Mouse (Mus musculus): ENCODE measurements at regions not wholly inside any gene's neighbourhood (a gene's known extent, or its start where the extent isn't known, plus 50 kb on each side); places are given as distances from the start of the nearest gene placed in this dataset.

- Histone ChIP-seq H3K9ac (ENCODE audit: low read depth, low read length) (no peak overlapping the region), H3K27me3 (replicated peaks; ENCODE audit: control insufficient read depth, insufficient read depth, low read length) (no peaks in the 10 kb centered on the region), H3K9me3 (ENCODE audit: control insufficient read depth, low read length) (no peaks in the 10 kb centered on the region), H3K36me3 (ENCODE audit: control insufficient read depth, insufficient read depth, low read length) (no peaks in the 10 kb centered on the region), H3K27ac (replicated peaks; ENCODE audit: low read depth, low read length) (no peak overlapping the region), H3K4me2 (ENCODE audit: low read depth, low read length) (no peak overlapping the region), H3K4me3 (ENCODE audit: low read depth, low read length) (no peak overlapping the region), H3K4me1 (ENCODE audit: control insufficient read depth, insufficient read depth, low read length) (no peaks in the 10 kb centered on the region)
- no peak for ATAC-seq (ENCODE audit: low read depth)
- 49% methylated on average over 5 of the region's 5 CpGs for WGBS
- DNase-seq (ENCODE audit: low spot score) = no peak
Measured at GRCm38 (mm10) chr14:58938601-58938970, 204.1 kb downstream of the 1700129C05Rik start.

DNA sequence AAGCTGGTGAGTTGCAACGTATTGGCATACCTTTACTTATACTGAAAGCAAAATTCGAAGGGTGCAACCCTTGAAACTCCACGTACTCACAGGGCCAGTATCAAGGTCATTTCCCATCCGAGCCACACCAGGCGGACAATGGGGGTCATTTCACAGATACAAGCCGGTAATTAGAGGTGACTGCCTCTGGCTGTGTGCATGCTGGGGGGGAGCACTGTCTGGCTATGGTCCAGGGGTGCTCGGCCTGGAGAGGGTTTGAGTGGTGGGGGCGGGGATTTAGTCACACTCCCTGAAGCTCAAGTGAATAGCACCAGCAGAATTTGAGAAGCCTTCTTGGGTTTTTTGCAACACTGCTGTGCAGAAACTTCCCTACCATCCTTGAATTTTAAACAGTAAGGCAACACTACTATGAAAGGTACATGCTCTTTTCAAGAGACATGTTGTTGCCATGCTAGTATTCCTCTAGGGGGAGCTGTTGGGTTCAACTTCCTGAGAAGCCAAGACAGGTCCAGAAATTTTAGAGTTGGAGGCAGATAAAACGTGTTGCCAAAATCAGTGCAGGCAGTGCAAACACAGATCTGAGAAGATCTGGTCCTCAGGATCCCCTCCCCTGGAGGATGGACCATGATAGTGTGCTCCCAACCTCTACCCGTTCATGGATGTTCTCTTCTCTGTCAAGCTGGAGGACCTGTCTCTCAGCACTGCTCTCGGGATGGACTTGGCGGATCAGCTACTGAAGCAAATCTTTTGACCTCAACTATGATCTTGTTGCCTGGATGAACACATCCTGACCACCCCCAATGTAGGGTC, 204.7 kb downstream of the 1700129C05Rik start:
- Histone ChIP-seq H3K27ac (replicated peaks; ENCODE audit: low read depth, low read length) (no peak overlapping the region), H3K4me1 (ENCODE audit: control insufficient read depth, insufficient read depth, low read length) (no peaks in the 10 kb centered on the region), H3K4me3 (ENCODE audit: low read depth, low read length) (no peak overlapping the region), H3K4me2 (ENCODE audit: low read depth, low read length) (no peak overlapping the region), H3K9me3 (ENCODE audit: control insufficient read depth, low read length) (no peaks in the 10 kb centered on the region), H3K27me3 (replicated peaks; ENCODE audit: control insufficient read depth, insufficient read depth, low read length) (no peaks in the 10 kb centered on the region), H3K9ac (ENCODE audit: low read depth, low read length) (no peak overlapping the region), H3K36me3 (ENCODE audit: control insufficient read depth, insufficient read depth, low read length) (no peaks in the 10 kb centered on the region)
- ATAC-seq (ENCODE audit: low read depth) (peak; percentile 37; the same call in 1 of the 2 replicates), DNase-seq (ENCODE audit: low spot score) (peak; percentile 39)
- WGBS = 64% methylated on average over 12 of the region's 12 CpGs

DNA sequence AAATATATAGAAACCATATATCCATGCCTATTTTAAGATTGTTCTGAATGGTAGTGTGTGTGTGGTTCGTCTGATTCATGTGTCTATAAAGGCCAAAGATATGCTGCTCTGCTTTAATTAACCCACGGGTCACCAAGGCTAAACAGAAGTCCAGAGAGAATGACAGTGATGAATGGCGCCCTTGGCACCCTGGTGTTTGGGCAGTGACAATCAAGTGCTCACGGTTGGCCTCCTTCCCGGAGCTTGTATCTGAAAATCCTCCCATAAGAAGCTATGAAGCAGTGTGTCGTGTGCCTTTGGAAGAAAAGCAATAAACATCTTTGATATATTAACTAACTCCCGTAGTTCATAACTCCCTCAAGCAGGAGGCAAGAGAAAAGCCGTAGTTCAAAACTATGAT, 205.4 kb downstream of the 1700129C05Rik start:
- Histone ChIP-seq H3K4me1 (ENCODE audit: control insufficient read depth, insufficient read depth, low read length) (no peaks in the 10 kb centered on the region), H3K4me2 (ENCODE audit: low read depth, low read length) (no peak overlapping the region), H3K27ac (replicated peaks; ENCODE audit: low read depth, low read length) (no peak overlapping the region), H3K4me3 (ENCODE audit: low read depth, low read length) (no peak overlapping the region), H3K9me3 (ENCODE audit: control insufficient read depth, low read length) (no peaks in the 10 kb centered on the region), H3K9ac (ENCODE audit: low read depth, low read length) (no peak overlapping the region), H3K27me3 (replicated peaks; ENCODE audit: control insufficient read depth, insufficient read depth, low read length) (no peaks in the 10 kb centered on the region), H3K36me3 (ENCODE audit: control insufficient read depth, insufficient read depth, low read length) (no peaks in the 10 kb centered on the region)
- 57% methylated on average over 8 of the region's 8 CpGs for WGBS
- ATAC-seq (ENCODE audit: low read depth) (no peak), DNase-seq (ENCODE audit: low spot score) (peak; percentile 51)

GRCm38 (mm10) chr14:58936131-58936530, 206.6 kb downstream of the 1700129C05Rik start:
- ATAC-seq (ENCODE audit: low read depth) (no peak), DNase-seq (ENCODE audit: low spot score) (no peak)
- Histone ChIP-seq H3K27ac (replicated peaks; ENCODE audit: low read depth, low read length) (no peak overlapping the region), H3K9ac (ENCODE audit: low read depth, low read length) (no peak overlapping the region), H3K4me2 (ENCODE audit: low read depth, low read length) (no peak overlapping the region), H3K27me3 (replicated peaks; ENCODE audit: control insufficient read depth, insufficient read depth, low read length) (no peaks in the 10 kb centered on the region), H3K9me3 (ENCODE audit: control insufficient read depth, low read length) (no peaks in the 10 kb centered on the region), H3K4me3 (ENCODE audit: low read depth, low read length) (no peak overlapping the region), H3K36me3 (ENCODE audit: control insufficient read depth, insufficient read depth, low read length) (no peaks in the 10 kb centered on the region), H3K4me1 (ENCODE audit: control insufficient read depth, insufficient read depth, low read length) (no peaks in the 10 kb centered on the region)
- 85% methylated on average over 2 of the region's 2 CpGs for WGBS

DNA sequence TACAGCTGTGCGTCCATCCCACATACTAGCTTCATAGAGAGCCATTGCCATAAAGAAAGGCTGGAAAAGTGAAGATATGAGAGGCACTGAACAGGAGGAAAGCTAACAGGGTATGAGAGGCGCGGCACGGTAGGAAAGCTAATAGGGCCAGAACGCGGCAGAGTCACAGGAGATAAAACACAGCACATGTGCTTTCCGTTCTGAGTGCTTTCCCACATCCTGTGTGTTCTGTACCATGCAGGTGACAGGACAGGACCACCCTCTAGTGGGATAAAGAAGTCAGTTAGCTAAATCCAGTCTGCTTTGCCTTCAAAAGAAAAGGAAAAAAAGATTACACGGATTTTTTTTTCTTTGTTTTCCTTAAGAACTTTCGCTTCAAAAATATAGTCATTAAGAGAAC, 224.8 kb downstream of the 1700129C05Rik start:
- Histone ChIP-seq H3K4me3 (ENCODE audit: low read depth, low read length) (no peak overlapping the region), H3K4me2 (ENCODE audit: low read depth, low read length) (no peak overlapping the region), H3K9me3 (ENCODE audit: control insufficient read depth, low read length) (no peaks in the 10 kb centered on the region), H3K27ac (replicated peaks; ENCODE audit: low read depth, low read length) (no peak overlapping the region), H3K27me3 (replicated peaks; ENCODE audit: control insufficient read depth, insufficient read depth, low read length) (no peaks in the 10 kb centered on the region), H3K9ac (ENCODE audit: low read depth, low read length) (no peak overlapping the region), H3K36me3 (ENCODE audit: control insufficient read depth, insufficient read depth, low read length) (no peaks in the 10 kb centered on the region), H3K4me1 (ENCODE audit: control insufficient read depth, insufficient read depth, low read length) (no peaks in the 10 kb centered on the region)
- peak; percentile 47 for DNase-seq (ENCODE audit: low spot score)
- no peak for ATAC-seq (ENCODE audit: low read depth)
- 42% methylated on average over 9 of the region's 9 CpGs for WGBS

DNA sequence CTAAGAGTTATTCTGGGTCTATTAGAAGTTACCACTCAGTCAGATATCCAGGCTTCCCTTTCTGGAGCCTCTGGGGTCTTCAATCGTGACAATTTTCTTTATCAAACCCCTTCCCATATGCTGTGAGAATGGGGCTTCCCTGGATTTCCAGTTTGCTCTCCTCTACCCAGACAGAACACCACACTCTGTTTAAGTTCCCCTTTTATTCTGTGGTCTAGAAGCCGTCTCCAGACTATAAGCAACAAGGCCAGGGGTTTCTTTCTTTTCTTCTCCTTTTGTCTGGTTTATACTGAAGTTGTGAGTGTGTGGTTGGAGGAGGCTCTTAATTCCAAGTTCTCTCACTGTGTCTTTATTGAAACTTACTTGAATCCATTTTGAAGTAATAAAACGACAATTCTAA, 225.5 kb downstream of the 1700129C05Rik start:
- Histone ChIP-seq H3K4me1 (ENCODE audit: control insufficient read depth, insufficient read depth, low read length) (no peaks in the 10 kb centered on the region), H3K27me3 (replicated peaks; ENCODE audit: control insufficient read depth, insufficient read depth, low read length) (no peaks in the 10 kb centered on the region), H3K4me2 (ENCODE audit: low read depth, low read length) (no peak overlapping the region), H3K4me3 (ENCODE audit: low read depth, low read length) (no peak overlapping the region), H3K9me3 (ENCODE audit: control insufficient read depth, low read length) (no peaks in the 10 kb centered on the region), H3K27ac (replicated peaks; ENCODE audit: low read depth, low read length) (no peak overlapping the region), H3K9ac (ENCODE audit: low read depth, low read length) (no peak overlapping the region), H3K36me3 (ENCODE audit: control insufficient read depth, insufficient read depth, low read length) (no peaks in the 10 kb centered on the region)
- 67% methylated on average over 3 of the region's 3 CpGs for WGBS
- DNase-seq (ENCODE audit: low spot score) (no peak), ATAC-seq (ENCODE audit: low read depth) (no peak)

- Histone ChIP-seq H3K4me3 (ENCODE audit: low read depth, low read length) (no peak overlapping the region), H3K36me3 (ENCODE audit: control insufficient read depth, insufficient read depth, low read length) (no peaks in the 10 kb centered on the region), H3K4me1 (ENCODE audit: control insufficient read depth, insufficient read depth, low read length) (no peaks in the 10 kb centered on the region), H3K9me3 (ENCODE audit: control insufficient read depth, low read length) (peaks cover 4% of the 10 kb centered on the region; the same call in 1 of the 2 replicates), H3K4me2 (ENCODE audit: low read depth, low read length) (no peak overlapping the region), H3K9ac (ENCODE audit: low read depth, low read length) (no peak overlapping the region), H3K27me3 (replicated peaks; ENCODE audit: control insufficient read depth, insufficient read depth, low read length) (no peaks in the 10 kb centered on the region), H3K27ac (replicated peaks; ENCODE audit: low read depth, low read length) (no peak overlapping the region)
- no peak for DNase-seq (ENCODE audit: low spot score)
- 89% methylated on average over 3 of the region's 3 CpGs for WGBS
- ATAC-seq (ENCODE audit: low read depth) = no peak
Measured at GRCm38 (mm10) chr14:58914937-58915336, 227.8 kb downstream of the 1700129C05Rik start.

DNA sequence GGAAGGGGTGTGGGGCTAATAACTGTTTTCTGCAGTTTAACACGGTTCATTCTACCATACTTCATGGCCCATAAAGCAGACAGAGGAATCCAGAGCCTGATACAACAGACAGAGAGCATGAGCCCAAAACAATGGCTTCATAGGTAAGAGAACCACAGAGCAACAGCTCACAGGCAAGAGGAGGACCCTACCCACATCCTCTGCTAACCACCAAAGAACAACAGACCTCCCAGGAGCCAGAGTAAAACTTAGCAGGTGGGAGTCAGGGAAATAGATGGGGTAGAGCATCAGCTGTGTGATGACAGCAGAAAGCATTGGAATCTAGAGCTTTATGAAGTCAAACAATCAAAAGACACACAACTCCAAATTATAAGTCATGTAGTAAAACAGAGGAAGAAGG, 231.8 kb downstream of the 1700129C05Rik start:
- no peaks in the 10 kb centered on the region for H3K27me3 ChIP-seq (replicated peaks; ENCODE audit: control insufficient read depth, insufficient read depth, low read length)
- H3K4me1 ChIP-seq (ENCODE audit: control insufficient read depth, insufficient read depth, low read length) = no peaks in the 10 kb centered on the region; the same call in 1 of the 2 replicates
- H3K27ac ChIP-seq (replicated peaks; ENCODE audit: low read depth, low read length) = no peak overlapping the region
- no peak for DNase-seq (ENCODE audit: low spot score)
- no peak overlapping the region for H3K4me3 ChIP-seq (ENCODE audit: low read depth, low read length)
- H3K4me2 ChIP-seq (ENCODE audit: low read depth, low read length) = no peak overlapping the region
- 77% methylated on average over 1 of the region's 1 CpGs for WGBS
- H3K36me3 ChIP-seq (ENCODE audit: control insufficient read depth, insufficient read depth, low read length) = no peaks in the 10 kb centered on the region
- no peak overlapping the region for H3K9ac ChIP-seq (ENCODE audit: low read depth, low read length)
- ATAC-seq (ENCODE audit: low read depth) = no peak
- H3K9me3 ChIP-seq (ENCODE audit: control insufficient read depth, low read length) = peaks cover 4% of the 10 kb centered on the region; the same call in 1 of the 2 replicates

DNA sequence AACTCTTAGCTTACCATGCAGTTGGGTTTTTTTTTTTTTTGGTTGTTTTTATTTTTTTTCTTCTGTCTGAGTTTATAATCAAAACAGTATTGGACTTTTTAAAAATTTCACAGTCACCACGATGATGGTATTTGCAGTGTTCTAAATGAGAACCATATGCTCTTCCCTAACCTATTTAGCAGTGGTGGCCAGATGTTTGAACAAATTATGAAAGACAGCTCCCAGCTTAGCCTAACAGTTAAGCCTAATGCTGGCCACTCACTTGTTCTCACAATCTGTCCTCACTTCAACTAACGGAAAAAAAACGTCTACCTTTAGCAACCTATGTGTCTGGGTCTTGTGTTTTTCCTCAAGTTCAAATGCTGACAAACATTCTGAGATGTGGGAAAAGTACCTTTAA, 234.8 kb downstream of the 1700129C05Rik start:
- H3K4me2 ChIP-seq (ENCODE audit: low read depth, low read length) = no peak overlapping the region
- no peaks in the 10 kb centered on the region for H3K36me3 ChIP-seq (ENCODE audit: control insufficient read depth, insufficient read depth, low read length)
- ATAC-seq (ENCODE audit: low read depth) = peak; percentile 33; the same call in 1 of the 2 replicates
- H3K9me3 ChIP-seq (ENCODE audit: control insufficient read depth, low read length) = peaks cover 4% of the 10 kb centered on the region; the same call in 1 of the 2 replicates
- H3K27me3 ChIP-seq (replicated peaks; ENCODE audit: control insufficient read depth, insufficient read depth, low read length) = peaks cover 3% of the 10 kb centered on the region; the same call in 1 of the 2 replicates
- WGBS = 27% methylated on average over 3 of the region's 3 CpGs
- H3K9ac ChIP-seq (ENCODE audit: low read depth, low read length) = no peak overlapping the region
- H3K4me3 ChIP-seq (ENCODE audit: low read depth, low read length) = no peak overlapping the region
- peak; percentile 83 for DNase-seq (ENCODE audit: low spot score)
- H3K4me1 ChIP-seq (ENCODE audit: control insufficient read depth, insufficient read depth, low read length) = no peaks in the 10 kb centered on the region; the same call in 1 of the 2 replicates
- H3K27ac ChIP-seq (replicated peaks; ENCODE audit: low read depth, low read length) = no peak overlapping the region

Measured in embryonic facial prominence, embryonic 14.5 days (tissue).